Mouse (Mus musculus) CH12.LX (cell line): ENCODE measurements at regions not wholly inside any gene's neighbourhood (a gene's known extent, or its start where the extent isn't known, plus 50 kb on each side); places are given as distances from the start of the nearest gene placed in this dataset.

Source experiments
- DNase-seq: peaks from one replicate; pipeline ENCODE4 v3.0.0-alpha.2; 2013; ENCODE audit errors: extremely low read depth
- H3K27ac ChIP-seq: 2 replicates; pipeline ENCODE4 v1.5.1; 2012; ENCODE audit warnings: low read depth, mild to moderate bottlenecking, control low read depth, moderate library complexity; ENCODE audit not compliant: insufficient read depth
- H3K27me3 ChIP-seq: replicated peaks from 2 replicates; pipeline ENCODE3; 2012; ENCODE audit warnings: inconsistent platforms
- H3K36me3 ChIP-seq, 2 experiments: replicated peaks in 1 of 2; 2 replicates each; pipeline versions ENCODE3 to v1.6.1; 2012; ENCODE audit warnings: inconsistent platforms in 1 of 2, low read length in 1 of 2, mild to moderate bottlenecking in 1 of 2, mixed read lengths in 1 of 2, moderate library complexity in 1 of 2; ENCODE audit not compliant: control insufficient read depth in 1 of 2, insufficient read depth in 1 of 2
- H3K4me1 ChIP-seq, 2 experiments: 2 replicates each; pipeline ENCODE4 v1.6.1; 2012; ENCODE audit warnings: inconsistent platforms in 1 of 2, moderate library complexity in 1 of 2; ENCODE audit not compliant: insufficient read depth in 2 of 2, control insufficient read depth in 1 of 2
- H3K4me2 ChIP-seq: 2 replicates; pipeline ENCODE4 v1.6.1; 2012; ENCODE audit warnings: low read depth, mild to moderate bottlenecking, control low read depth; ENCODE audit not compliant: poor library complexity, insufficient read depth, severe bottlenecking
- H3K4me3 ChIP-seq, 3 experiments: fragments of 150-350 bp in 1 of 3; sonication (generic) in 1 of 3; replicated peaks in 1 of 3; 2 replicates each; pipeline versions ENCODE3 to v1.5.1; 2011 to 2012; ENCODE audit warnings: low read depth in 2 of 3, low read length in 2 of 3, mild to moderate bottlenecking in 2 of 3, moderate library complexity in 2 of 3, control low read depth in 1 of 3, improper control_type of control experiment in 1 of 3, inconsistent platforms in 1 of 3, mixed read lengths in 1 of 3; ENCODE audit not compliant: poor library complexity in 1 of 3
- H3K79me2 ChIP-seq: replicated peaks from 2 replicates; pipeline ENCODE4 v1.6.1; 2012; ENCODE audit warnings: mild to moderate bottlenecking, moderate library complexity; ENCODE audit not compliant: control insufficient read depth, poor library complexity, insufficient read depth, severe bottlenecking; ENCODE audit errors: extremely low read depth
- H3K9ac ChIP-seq: 2 replicates; pipeline ENCODE4 v1.6.1; 2012; ENCODE audit warnings: low read depth, mild to moderate bottlenecking, control low read depth, moderate library complexity; ENCODE audit not compliant: insufficient read depth
- H3K9me3 ChIP-seq: replicated peaks from 2 replicates; pipeline ENCODE3; 2012; ENCODE audit warnings: low read length, inconsistent platforms, mixed read lengths
- ELF1 ChIP-seq: IDR thresholded peaks from 2 replicates; pipeline ENCODE4 v1.6.1; 2014; ENCODE audit warnings: low read depth, mild to moderate bottlenecking, inconsistent platforms, low read length, improper control_type of control experiment
- EP300 ChIP-seq: IDR thresholded peaks from 2 replicates; pipeline ENCODE4 v1.6.1; 2011; ENCODE audit warnings: low read length, improper control_type of control experiment
- HCFC1 ChIP-seq: IDR thresholded peaks from 2 replicates; pipeline ENCODE4 v1.6.1; 2012; ENCODE audit warnings: low read depth, mild to moderate bottlenecking, inconsistent platforms, low read length, improper control_type of control experiment
- JUN ChIP-seq: IDR thresholded peaks from 2 replicates; pipeline ENCODE4 v1.6.1; 2011; ENCODE audit warnings: low read depth, mild to moderate bottlenecking, low read length, improper control_type of control experiment, moderate library complexity; ENCODE audit not compliant: insufficient read depth
- JUND ChIP-seq: conservative IDR thresholded peaks from 2 replicates; pipeline ENCODE4 v1.6.1; 2011; ENCODE audit warnings: low read depth, low read length, improper control_type of control experiment
- KAT2A ChIP-seq: IDR thresholded peaks from 2 replicates; pipeline ENCODE4 v1.6.1; 2012; ENCODE audit warnings: low read length, improper control_type of control experiment, inconsistent platforms; ENCODE audit not compliant: insufficient replicate concordance
- MAFK ChIP-seq: IDR thresholded peaks from 2 replicates; pipeline ENCODE4 v1.6.1; 2011; ENCODE audit warnings: low read length, improper control_type of control experiment; ENCODE audit not compliant: insufficient replicate concordance
- MAX ChIP-seq: IDR thresholded peaks from 2 replicates; pipeline ENCODE4 v1.6.1; 2011; ENCODE audit warnings: low read length, improper control_type of control experiment
- MYC ChIP-seq: IDR thresholded peaks from 2 replicates; pipeline ENCODE4 v1.6.1; 2011; ENCODE audit warnings: low read depth, mild to moderate bottlenecking, improper control_type of control experiment, low read length
- RAD21 ChIP-seq: IDR thresholded peaks from 2 replicates; pipeline ENCODE4 v1.6.1; 2011; ENCODE audit warnings: low read depth, mild to moderate bottlenecking, low read length, improper control_type of control experiment, moderate library complexity
- SIN3A ChIP-seq: IDR thresholded peaks from 2 replicates; pipeline ENCODE4 v1.6.1; 2012; ENCODE audit warnings: low read length, improper control_type of control experiment, inconsistent platforms
- TBP ChIP-seq: conservative IDR thresholded peaks from 2 replicates; pipeline ENCODE4 v1.6.1; 2011; ENCODE audit warnings: low read depth, low read length, improper control_type of control experiment
- USF1 ChIP-seq: IDR thresholded peaks from 2 replicates; pipeline ENCODE4 v1.6.1; 2014; ENCODE audit warnings: low read depth, mild to moderate bottlenecking, inconsistent platforms, low read length, improper control_type of control experiment
- ZC3H11A ChIP-seq: IDR thresholded peaks from 2 replicates; pipeline ENCODE4 v1.6.1; 2012; ENCODE audit warnings: low read depth, mild to moderate bottlenecking, inconsistent platforms, low read length, improper control_type of control experiment
- ZKSCAN1 ChIP-seq: IDR thresholded peaks from 2 replicates; pipeline ENCODE4 v1.6.1; 2012; ENCODE audit warnings: low read depth, inconsistent platforms, low read length, improper control_type of control experiment, borderline replicate concordance
- dilution Hi-C: fragments of 300-500 bp; cut with MboI; formaldehyde crosslinking; loops from 2 replicates; pipeline ENCODE4 v1.14.3; 2020; ENCODE audit warnings: low sequenced_read_pairs; ENCODE audit not compliant: extremely low pct_unique_long_range_greater_than_20kb, extremely low pct_ligation_motif_present
- in situ Hi-C: fragments of 300-500 bp; cut with MboI; formaldehyde crosslinking; loops from 3 replicates; pipeline ENCODE4 v1.14.3; 2019; ENCODE audit warnings: low sequenced_read_pairs, low pct_ligation_motif_present, low pct_unique_long_range_greater_than_20kb, mixed read lengths

DNA sequence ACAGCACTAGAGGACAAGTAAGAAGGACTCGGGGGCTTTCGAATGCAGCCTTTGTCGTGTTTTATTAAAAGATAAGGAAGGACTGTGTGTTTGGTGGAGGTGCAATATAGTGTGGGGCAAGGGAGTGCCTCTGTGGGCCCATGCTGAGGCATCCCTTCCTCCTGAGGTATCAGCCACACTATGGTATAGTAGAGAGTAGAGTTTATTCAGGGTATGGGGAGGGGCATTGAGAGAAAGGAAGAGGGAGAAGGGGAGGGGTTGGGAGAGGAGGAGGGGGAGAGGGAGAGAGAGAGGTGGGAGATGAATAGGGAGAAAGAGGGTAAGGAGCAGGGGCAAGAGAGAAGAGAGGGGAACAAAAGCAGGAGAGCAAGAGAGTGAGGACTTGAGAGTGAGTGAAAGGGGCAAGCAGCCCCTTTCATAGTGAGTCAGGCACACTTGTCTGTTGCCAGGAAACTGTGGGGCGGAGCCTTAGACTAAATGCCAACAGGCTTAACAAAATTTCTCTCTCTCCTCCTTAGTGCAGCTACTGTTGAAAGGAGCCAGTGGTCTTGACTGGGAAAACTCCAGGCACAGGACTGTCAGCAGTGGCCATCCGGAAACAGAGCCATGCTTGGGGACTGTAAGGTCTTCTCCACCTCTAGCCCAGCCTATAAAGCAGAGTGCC is 146.2 kb downstream of the Kcnj2 start:
- no peak overlapping the region for H3K4me2 ChIP-seq
- DNase-seq: no peak
- H3K9ac ChIP-seq: no peak overlapping the region
- H3K36me3 ChIP-seq: no peaks in the 10 kb centered on the region
- no peaks in the 10 kb centered on the region for H3K9me3 ChIP-seq
- no peak for TF ChIP-seq RAD21
- TF ChIP-seq SIN3A: no peak
- no peak for TF ChIP-seq KAT2A
- no peak for TF ChIP-seq ZC3H11A
- TF ChIP-seq JUN: no peak
- TF ChIP-seq MYC: no peak
- in situ Hi-C loops (no loop called here), dilution Hi-C loops (no loop called here)
- no peaks in the 10 kb centered on the region for H3K79me2 ChIP-seq
- no peaks in the 10 kb centered on the region for H3K27me3 ChIP-seq
- H3K27ac ChIP-seq: no peak overlapping the region
- H3K4me1 ChIP-seq: no peaks in the 10 kb centered on the region
- H3K4me3 ChIP-seq: no peak overlapping the region

- no peak for DNase-seq
- Histone ChIP-seq H3K4me1 (no peaks in the 10 kb centered on the region), H3K4me3 (no peak overlapping the region)
- dilution Hi-C loops: no loop called here
- no peak for TF ChIP-seq MAX
- TF ChIP-seq, all 38 proteins: peak for 0
- in situ Hi-C loops: no loop called here
- no peaks in the 10 kb centered on the region for H3K9me3 ChIP-seq
- H3K27me3 ChIP-seq: no peaks in the 10 kb centered on the region
- H3K27ac ChIP-seq: no peak overlapping the region
- H3K9ac ChIP-seq: no peak overlapping the region
- no peaks in the 10 kb centered on the region for H3K36me3 ChIP-seq
- no peaks in the 10 kb centered on the region for H3K79me2 ChIP-seq
- H3K4me2 ChIP-seq: no peak overlapping the region
These were observed 146.9 kb downstream of the Kcnj2 start for GRCm38 (mm10) chr11:111212702-111213328.

DNA sequence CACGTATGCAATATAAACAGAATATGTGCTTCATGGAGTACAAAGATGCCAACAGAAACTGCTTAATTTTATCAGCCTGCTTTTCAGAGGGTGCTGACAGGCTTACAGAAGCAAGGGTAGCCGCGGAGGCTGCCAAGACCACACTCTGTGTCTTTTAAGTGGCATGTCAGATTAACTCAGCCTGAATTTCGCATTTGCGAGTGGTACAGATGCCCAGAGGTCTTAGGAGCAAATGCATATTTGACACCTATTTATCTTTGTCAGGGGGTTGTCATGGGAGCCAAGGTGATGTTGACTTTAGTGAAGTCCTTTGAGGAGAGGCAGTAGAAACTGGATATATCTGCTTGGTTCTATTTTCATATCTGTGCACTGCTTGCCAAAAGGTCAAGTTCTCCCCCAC is 149.0 kb downstream of the Kcnj2 start:
- in situ Hi-C loops: no loop called here
- H3K36me3 ChIP-seq: no peaks in the 10 kb centered on the region
- dilution Hi-C loops: no loop called here

More for the DNA sequence above, 149.0 kb downstream of the Kcnj2 start:
- Histone ChIP-seq H3K4me3 (no peak overlapping the region), H3K4me2 (no peak overlapping the region), H3K27me3 (no peaks in the 10 kb centered on the region), H3K9me3 (no peaks in the 10 kb centered on the region), H3K9ac (no peak overlapping the region), H3K27ac (no peak overlapping the region), H3K79me2 (no peaks in the 10 kb centered on the region), H3K4me1 (no peaks in the 10 kb centered on the region)
- DNase-seq: no peak
- no peak for TF ChIP-seq JUND
- no peak for TF ChIP-seq TBP
- no peak for TF ChIP-seq HCFC1
- no peak for TF ChIP-seq USF1
- TF ChIP-seq ZKSCAN1: no peak
- TF ChIP-seq MAFK: no peak
- TF ChIP-seq KAT2A: no peak
- no peak for TF ChIP-seq ELF1
- TF ChIP-seq EP300: no peak
